Mouse (Mus musculus) liver, adult 2 months (tissue): ENCODE measurements around the gene Klrb1b. TPM values are rescaled to one million over a fixed set of nuclear protein-coding genes. Genes with fewer than 3 reads are reported as not detected.
"Not testable (repeated sequence)": the region's sequence is repeated elsewhere in the genome, so short reads cannot be mapped to it uniquely, and the experiment has no call there.

Experiments
- DNase-seq: peaks from one replicate; pipeline ENCODE4 v3.0.0-alpha.2; 2011; ENCODE audit warnings: low read depth, low spot score; ENCODE audit errors: extremely low read depth
- H3K27ac ChIP-seq: fragments of 200-500 bp; replicated peaks from 2 replicates; pipeline ENCODE4 v1.5.1; 2012; ENCODE audit warnings: low read depth, mild to moderate bottlenecking, control low read depth, inconsistent platforms, low read length; ENCODE audit not compliant: insufficient read depth
- H3K27me3 ChIP-seq: fragments of 200-500 bp; 2 replicates; pipeline ENCODE4 v1.6.1; 2012; ENCODE audit warnings: mild to moderate bottlenecking, moderate library complexity, low read length, inconsistent platforms; ENCODE audit not compliant: control insufficient read depth, insufficient read depth
- H3K36me3 ChIP-seq: fragments of 200-500 bp; 2 replicates; pipeline ENCODE4 v1.6.1; 2012; ENCODE audit warnings: low read length, inconsistent platforms; ENCODE audit not compliant: control insufficient read depth, insufficient read depth
- H3K4me1 ChIP-seq: fragments of 200-500 bp; 2 replicates; pipeline ENCODE4 v1.6.1; 2011; ENCODE audit warnings: low read length; ENCODE audit not compliant: control insufficient read depth, insufficient read depth
- H3K4me3 ChIP-seq: fragments of 200-500 bp; 2 replicates; pipeline ENCODE4 v1.5.1; 2011; ENCODE audit warnings: low read depth, mild to moderate bottlenecking, control low read depth, low read length, moderate library complexity; ENCODE audit not compliant: insufficient read depth
- H3K79me2 ChIP-seq: fragments of 200-500 bp; 2 replicates; pipeline ENCODE4 v1.6.1; 2012; ENCODE audit warnings: inconsistent platforms, mild to moderate bottlenecking, low read length, moderate library complexity; ENCODE audit not compliant: control insufficient read depth, insufficient read depth
- H3K9ac ChIP-seq: fragments of 200-500 bp; 2 replicates; pipeline ENCODE4 v1.6.1; 2012; ENCODE audit warnings: low read depth, mild to moderate bottlenecking, control low read depth, inconsistent platforms, low read length
- CTCF ChIP-seq: fragments of 200-500 bp; IDR thresholded peaks from 2 replicates; pipeline ENCODE4 v1.5.1; 2011; ENCODE audit warnings: low read depth, low read length, control low read depth
- POLR2A ChIP-seq: fragments of 200-500 bp; IDR thresholded peaks from 2 replicates; pipeline ENCODE4 v1.6.1; 2011; ENCODE audit warnings: low read length, control low read depth; ENCODE audit not compliant: insufficient read depth; ENCODE audit errors: extremely low read depth
- WGBS: fragments of 180-500 bp; shearing (Covaris S2); methylation state at CpG from one replicate; pipeline ENCODE4 v1.1.7; 2018; 5-methylcytosine and 5-hydroxymethylcytosine counted together
- polyA plus RNA-seq: library from polyadenylated mRNA; depleted of rRNA; stranded (reverse); fragments of >200 nt; gene quantifications from 2 replicates; pipeline ENCODE4 v1.2.3, GENCODE M21; 2012
- total RNA-seq: library from RNA; depleted of rRNA; stranded (reverse); fragments of >200 nt; gene quantifications from 2 replicates; pipeline ENCODE4 v1.2.3, GENCODE M21; 2014

Klrb1b gene
- total and polyA plus RNA-seq, 2 experiments = 0.09 TPM; not detected in 1

DNA sequence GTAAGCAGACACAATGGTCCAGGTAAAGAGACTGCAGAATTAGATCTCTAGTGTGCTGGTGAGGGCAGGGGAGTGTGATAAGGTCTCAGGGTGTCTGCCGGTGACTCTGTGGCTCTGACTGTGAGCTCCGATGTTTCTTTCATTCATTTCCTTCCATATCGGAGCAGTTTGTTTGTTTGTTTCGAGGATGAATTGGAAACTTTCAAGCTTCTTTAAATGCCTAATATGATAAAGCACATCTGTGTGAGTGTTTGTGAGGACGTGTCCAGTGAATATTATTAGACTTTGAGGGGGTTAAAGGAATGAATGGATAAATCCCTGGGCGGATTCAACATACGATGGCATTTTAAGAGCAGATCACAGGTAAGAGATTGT, 26.2 kb downstream of the Klrb1b start:
- no peak overlapping the region for H3K27ac ChIP-seq
- 22% methylated on average over 7 of the region's 7 CpGs for whole genome bisulfite sequencing
- no peaks in the 10 kb centered on the region for H3K27me3 ChIP-seq
- H3K36me3 ChIP-seq = no peaks in the 10 kb centered on the region
- TF ChIP-seq CTCF = no peak
- no peak for TF ChIP-seq POLR2A
- no peaks in the 10 kb centered on the region for H3K79me2 ChIP-seq
- H3K9ac ChIP-seq = no peak overlapping the region
- H3K4me1 ChIP-seq = peaks cover 2% of the 10 kb centered on the region; the same call in 1 of the 2 replicates
- H3K4me3 ChIP-seq = no peak overlapping the region
- no peak for DNase-seq

- Histone ChIP-seq H3K27ac (peak overlapping the region; percentile 65), H3K4me3 (peak overlapping the region; percentile 90), H3K9ac (peak overlapping the region; percentile 87)
- DNase-seq = peak; percentile 78
- H3K27me3 ChIP-seq, H3K36me3 ChIP-seq, H3K79me2 ChIP-seq, H3K4me1 ChIP-seq: not testable (repeated sequence)
- under 1% methylated on average over 49 of the region's 49 CpGs for WGBS
- TF ChIP-seq CTCF = peak; percentile 63
These were observed 26.8 kb downstream of the Klrb1b start for GRCm38 (mm10) chr6:128799144-128799895.

DNA sequence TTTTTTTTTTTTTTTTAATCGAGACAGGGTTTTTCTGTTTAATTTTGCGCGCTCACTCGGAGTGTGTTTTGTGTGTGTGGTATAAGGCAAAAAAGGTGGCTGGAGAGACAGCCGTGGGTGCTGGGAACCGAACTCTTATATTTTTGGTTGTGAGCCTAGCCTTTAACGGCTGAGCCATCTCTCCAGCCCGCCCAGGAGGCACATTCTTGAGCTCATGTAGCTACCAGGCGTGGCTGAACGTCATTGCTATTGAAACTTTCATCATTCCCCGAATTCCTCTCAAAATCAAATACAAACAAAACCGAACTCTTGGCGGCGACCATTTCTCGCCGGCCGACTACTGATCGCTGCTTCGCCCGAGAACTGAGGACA, 27.4 kb downstream of the Klrb1b start:
- not testable (repeated sequence) for H3K36me3 ChIP-seq, H3K4me1 ChIP-seq, H3K27me3 ChIP-seq, H3K79me2 ChIP-seq
- H3K27ac ChIP-seq = peak overlapping the region; percentile 62
- peak overlapping the region; percentile 90 for H3K4me3 ChIP-seq
- H3K9ac ChIP-seq = peak overlapping the region; percentile 75
- peak; percentile 77 for DNase-seq
- 2% methylated on average over 20 of the region's 20 CpGs for WGBS

- no peak overlapping the region for H3K4me3 ChIP-seq
- H3K4me1 ChIP-seq = peaks cover 2% of the 10 kb centered on the region; the same call in 1 of the 2 replicates
- H3K79me2 ChIP-seq = no peaks in the 10 kb centered on the region
- 30% methylated on average over 15 of the region's 15 CpGs for WGBS
- H3K27me3 ChIP-seq = no peaks in the 10 kb centered on the region
- H3K9ac ChIP-seq = no peak overlapping the region; the same call in 1 of the 2 replicates
- TF ChIP-seq POLR2A = no peak
- DNase-seq = no peak
- H3K27ac ChIP-seq = no peak overlapping the region
- H3K36me3 ChIP-seq = no peaks in the 10 kb centered on the region
These were observed 28.0 kb downstream of the Klrb1b start for GRCm38 (mm10) chr6:128797936-128798771.

- TF ChIP-seq POLR2A (no peak), CTCF (no peak)
- Histone ChIP-seq H3K4me3 (no peak overlapping the region), H3K27me3 (0 out of 2 replicates have a peak, but pooled peaks cover 2% of the 10 kb centered on the region), H3K4me1 (peaks cover 2% of the 10 kb centered on the region; the same call in 1 of the 2 replicates), H3K79me2 (no peaks in the 10 kb centered on the region), H3K27ac (no peak overlapping the region), H3K36me3 (no peaks in the 10 kb centered on the region), H3K9ac (no peak overlapping the region)
- 83% methylated on average over 12 of the region's 12 CpGs for WGBS
- DNase-seq = no peak
These were observed 28.8 kb downstream of the Klrb1b start for GRCm38 (mm10) chr6:128797185-128797905.
